Mouse (Mus musculus) heart, adult 2 months (tissue): ENCODE results near the gene Slc11a1. TPM values are rescaled to one million over a fixed set of nuclear protein-coding genes. Genes with fewer than 3 reads are reported as not detected.
"Not testable (repeated sequence)": the region's sequence is repeated elsewhere in the genome, so short reads cannot be mapped to it uniquely, and the experiment has no call there.

ENCODE experiments used
- DNase-seq, 2 experiments: peaks; one replicate each; pipeline ENCODE4 v3.0.0; 2021
- H3K27ac ChIP-seq: fragments of 200-600 bp; 2 replicates; pipeline ENCODE4 v1.8.1; 2022
- H3K27me3 ChIP-seq: fragments of 200-500 bp; 2 replicates; pipeline ENCODE4 v1.6.1; 2012; ENCODE audit warnings: mild to moderate bottlenecking, low read length, inconsistent platforms, mixed read lengths; ENCODE audit not compliant: control insufficient read depth, insufficient read depth
- H3K36me3 ChIP-seq: fragments of 200-500 bp; 2 replicates; pipeline ENCODE4 v1.6.1; 2012; ENCODE audit warnings: low read length, inconsistent platforms; ENCODE audit not compliant: control insufficient read depth, insufficient read depth
- H3K4me1 ChIP-seq: fragments of 200-500 bp; 2 replicates; pipeline ENCODE4 v1.6.1; 2011; ENCODE audit warnings: low read length; ENCODE audit not compliant: control insufficient read depth, insufficient read depth
- H3K4me3 ChIP-seq: fragments of 200-600 bp; 2 replicates; pipeline ENCODE4 v1.8.1; 2022
- H3K79me2 ChIP-seq: fragments of 200-500 bp; replicated peaks from 2 replicates; pipeline ENCODE4 v1.6.1; 2012; ENCODE audit warnings: mild to moderate bottlenecking, inconsistent platforms, low read length, moderate library complexity, mixed read lengths; ENCODE audit not compliant: control insufficient read depth, insufficient read depth
- H3K9ac ChIP-seq: fragments of 200-500 bp; 2 replicates; pipeline ENCODE4 v1.6.1; 2012; ENCODE audit warnings: low read depth, mild to moderate bottlenecking, control low read depth, inconsistent platforms, low read length, mixed read lengths
- CTCF ChIP-seq: fragments of 200-600 bp; IDR thresholded peaks from 2 replicates; pipeline ENCODE4 v1.8.1; 2022; ENCODE audit warnings: antibody characterized with exemption, mild to moderate bottlenecking, moderate library complexity
- EP300 ChIP-seq: fragments of 200-500 bp; IDR thresholded peaks from 2 replicates; pipeline ENCODE4 v1.6.1; 2011; ENCODE audit warnings: low read depth, low read length, control low read depth; ENCODE audit not compliant: insufficient read depth
- POLR2A ChIP-seq: fragments of 200-500 bp; IDR thresholded peaks from 2 replicates; pipeline ENCODE4 v1.6.1; 2011; ENCODE audit warnings: mild to moderate bottlenecking, low read depth, low read length, control low read depth; ENCODE audit not compliant: insufficient read depth
- WGBS: fragments of 180-500 bp; shearing (Covaris S2); methylation state at CpG from one replicate; pipeline ENCODE4 v1.1.7; 2018; 5-methylcytosine and 5-hydroxymethylcytosine counted together
- intact Hi-C: fragments of 180-260 bp; cut with DNase I; formaldehyde crosslinking; loops from one replicate; pipeline ENCODE4 v1.15.1; 2025
- polyA plus RNA-seq: library from polyadenylated mRNA; depleted of rRNA; stranded (reverse); fragments of >200 nt; gene quantifications from 2 replicates; pipeline ENCODE4 v1.2.3, GENCODE M21; 2012
- total RNA-seq, 2 experiments: library from RNA; stranded (reverse); gene quantifications; 2 replicates each; pipeline ENCODE4 v1.2.3; 2021

Slc11a1 gene
- total and polyA plus RNA-seq, 3 experiments = 5.2 to 13.0 (median 5.8) TPM

DNA sequence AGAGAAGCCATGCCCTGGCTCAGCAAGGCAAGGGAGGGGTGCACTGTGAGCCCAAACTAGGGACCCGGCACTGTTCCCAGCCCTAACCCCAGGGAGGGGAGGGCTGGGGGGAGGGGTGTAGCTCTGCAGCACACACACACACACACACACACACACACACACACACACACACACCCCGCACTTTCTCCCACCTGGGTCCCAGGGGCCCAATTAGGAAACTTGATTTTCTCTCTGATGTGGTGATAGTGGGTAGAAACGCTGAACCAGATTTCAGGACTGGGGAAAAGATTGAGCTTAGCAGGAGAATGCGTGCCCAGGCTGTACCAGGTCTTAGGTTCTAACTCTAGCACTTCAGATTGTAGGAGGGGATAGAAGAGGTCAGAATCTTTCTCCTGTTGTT, 36.4 kb upstream of the Slc11a1 start:
- WGBS = 57% methylated on average over 4 of the region's 4 CpGs
- DNase-seq = no peak
- Histone ChIP-seq H3K4me1 (peaks cover 41% of the 10 kb centered on the region), H3K79me2 (0 out of 2 replicates have a peak, but pooled peaks cover 1% of the 10 kb centered on the region), H3K9ac (no peak overlapping the region), H3K27ac (no peak overlapping the region), H3K4me3 (no peak overlapping the region), H3K36me3 (peaks cover 12% of the 10 kb centered on the region), H3K27me3 (no peaks in the 10 kb centered on the region)
- no peak for TF ChIP-seq EP300
- TF ChIP-seq POLR2A = no peak
- no peak for TF ChIP-seq CTCF
- intact Hi-C loops = no loop called here

DNA sequence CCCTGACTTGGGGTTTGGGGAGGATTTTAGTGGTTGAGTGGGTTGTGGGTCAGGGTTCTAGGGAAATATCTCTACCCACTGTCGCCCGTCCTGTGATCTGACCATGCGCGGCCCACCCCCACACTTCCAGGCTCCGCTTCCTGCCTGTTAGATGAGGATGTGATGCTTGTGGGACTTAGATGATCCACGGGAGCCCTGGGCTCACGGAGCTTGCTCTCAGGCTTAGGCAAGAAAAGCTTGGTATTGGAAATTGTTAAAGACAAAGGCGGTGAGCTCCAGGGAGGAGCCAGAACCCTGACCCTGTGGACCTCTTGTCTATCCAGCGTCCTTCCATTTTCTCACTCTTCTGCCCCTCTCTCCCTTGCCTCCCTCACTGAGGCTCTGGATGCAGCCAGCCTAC, 35.1 kb upstream of the Slc11a1 start:
- H3K79me2 ChIP-seq = no peaks in the 10 kb centered on the region
- H3K9ac ChIP-seq = no peak overlapping the region
- H3K27me3 ChIP-seq = no peaks in the 10 kb centered on the region
- intact Hi-C loops = no loop called here
- H3K4me3 ChIP-seq = no peak overlapping the region
- DNase-seq = no peak
- peak overlapping the region; percentile 61 for H3K27ac ChIP-seq
- peaks cover 12% of the 10 kb centered on the region for H3K36me3 ChIP-seq
- peaks cover 48% of the 10 kb centered on the region for H3K4me1 ChIP-seq
- TF ChIP-seq CTCF (no peak), POLR2A (no peak), EP300 (no peak)
- 51% methylated on average over 9 of the region's 9 CpGs for WGBS

DNA sequence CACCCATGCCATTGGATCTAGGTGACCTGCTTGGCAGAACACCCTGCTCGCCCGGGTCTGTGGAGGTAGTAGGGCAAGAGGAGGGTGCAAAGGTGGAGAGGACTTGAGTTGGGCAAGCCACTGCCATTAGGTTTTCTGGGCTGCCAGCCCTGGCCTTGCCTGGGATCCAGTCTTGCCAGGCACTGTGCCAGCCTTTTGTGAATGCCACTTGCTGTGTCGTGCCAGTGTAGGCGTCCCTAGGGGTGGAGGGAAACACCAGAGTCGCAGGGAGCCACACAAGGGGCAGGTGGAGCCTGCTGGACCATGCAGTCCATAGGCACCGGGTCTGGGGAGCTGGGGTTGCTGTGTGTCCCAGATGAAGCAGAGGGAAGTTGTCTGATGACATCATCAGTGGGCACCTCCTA, 34.6 kb upstream of the Slc11a1 start:
- DNase-seq = peak; percentile 71 to 82
- Histone ChIP-seq H3K79me2 (no peaks in the 10 kb centered on the region), H3K9ac (no peak overlapping the region), H3K4me3 (no peak overlapping the region), H3K36me3 (peaks cover 12% of the 10 kb centered on the region), H3K4me1 (peaks cover 44% of the 10 kb centered on the region), H3K27ac (peak overlapping the region; percentile 61; the same call in 1 of the 2 replicates), H3K27me3 (no peaks in the 10 kb centered on the region)
- 63% methylated on average over 6 of the region's 6 CpGs for WGBS
- intact Hi-C loops = no loop called here
- 0 out of 2 replicates have a peak, but pooled peaks have one; percentile 10 for TF ChIP-seq EP300
- no peak for TF ChIP-seq POLR2A

DNA sequence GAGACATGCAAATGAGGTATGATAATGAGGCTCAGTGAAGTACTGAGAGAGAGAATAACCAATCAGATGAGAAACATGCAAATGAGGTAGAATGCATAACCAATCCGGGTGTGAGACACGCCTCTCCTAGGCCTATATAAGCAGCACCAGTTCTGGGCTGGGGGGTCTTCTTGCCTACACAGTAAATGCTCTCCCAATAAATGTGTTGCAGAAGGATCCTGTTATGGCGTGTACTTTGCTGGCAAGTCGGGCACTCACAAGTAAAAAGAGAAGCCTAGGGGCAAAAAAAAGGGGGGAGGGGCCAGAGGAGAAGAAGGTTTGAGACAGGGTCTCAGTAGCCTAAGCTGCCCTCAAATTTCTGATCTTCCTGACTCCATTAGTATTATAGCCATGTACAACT, 34.0 kb upstream of the Slc11a1 start:
- WGBS = 94% methylated on average over 4 of the region's 4 CpGs
- H3K36me3 ChIP-seq, H3K4me3 ChIP-seq, H3K79me2 ChIP-seq, H3K27me3 ChIP-seq, DNase-seq, H3K9ac ChIP-seq, intact Hi-C loops, H3K27ac ChIP-seq: not testable (repeated sequence)
- H3K4me1 ChIP-seq = peaks cover 39% of the 10 kb centered on the region

DNA sequence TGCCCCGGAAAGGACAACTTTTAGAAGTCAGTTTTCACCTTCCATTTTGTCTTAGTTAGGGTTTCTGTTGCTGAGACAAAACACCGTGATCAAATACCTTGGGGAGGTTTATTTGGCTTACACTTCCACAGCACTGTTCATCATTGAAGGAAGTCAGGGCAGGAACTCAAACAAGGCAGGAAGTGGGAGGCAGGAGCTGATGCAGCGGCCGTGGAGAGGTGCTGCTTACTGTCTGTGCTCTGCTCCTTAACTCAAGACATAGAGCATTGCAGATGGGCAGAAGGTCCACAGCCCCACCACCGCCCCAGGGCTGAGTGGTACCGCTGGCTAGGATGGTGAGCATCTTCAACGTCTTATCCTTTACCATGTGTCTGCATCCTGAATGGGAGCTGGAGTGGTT, 33.1 kb upstream of the Slc11a1 start:
- intact Hi-C loops = no loop called here
- H3K27ac ChIP-seq = no peak overlapping the region; the same call in 1 of the 2 replicates
- H3K4me3 ChIP-seq = no peak overlapping the region
- H3K27me3 ChIP-seq = no peaks in the 10 kb centered on the region
- H3K9ac ChIP-seq = no peak overlapping the region
- no peak for DNase-seq
- peaks cover 4% of the 10 kb centered on the region; the same call in 1 of the 2 replicates for H3K36me3 ChIP-seq
- TF ChIP-seq EP300 = no peak
- no peak for TF ChIP-seq CTCF
- no peak for TF ChIP-seq POLR2A
- H3K79me2 ChIP-seq = no peaks in the 10 kb centered on the region
- 60% methylated on average over 7 of the region's 7 CpGs for WGBS
- peaks cover 37% of the 10 kb centered on the region for H3K4me1 ChIP-seq

DNA sequence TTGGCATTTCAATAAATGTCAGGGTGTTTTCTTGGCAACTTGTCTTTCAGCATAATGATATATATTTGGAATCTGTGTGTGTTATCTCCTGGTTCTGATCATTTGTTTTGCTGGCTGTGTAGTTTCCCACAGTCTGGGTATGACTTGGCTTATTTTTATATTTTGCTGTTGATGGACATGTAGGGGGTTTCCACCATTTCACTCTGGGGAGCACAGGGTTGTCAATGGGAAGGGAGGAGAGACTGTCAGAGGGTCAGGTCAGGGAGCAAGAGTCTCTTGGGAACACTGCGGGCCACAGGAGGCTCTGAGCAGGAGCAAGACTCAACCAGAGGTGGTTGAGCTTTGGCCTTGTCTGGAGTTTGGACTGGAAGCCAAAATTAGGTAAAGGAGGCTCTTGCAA, 32.7 kb upstream of the Slc11a1 start:
- no peak overlapping the region for H3K4me3 ChIP-seq
- intact Hi-C loops = no loop called here
- no peaks in the 10 kb centered on the region for H3K79me2 ChIP-seq
- peaks cover 33% of the 10 kb centered on the region for H3K4me1 ChIP-seq
- no peak overlapping the region for H3K9ac ChIP-seq
- H3K27ac ChIP-seq = no peak overlapping the region
- no peak for DNase-seq
- no peak for TF ChIP-seq POLR2A
- no peak for TF ChIP-seq CTCF
- no peak for TF ChIP-seq EP300
- peaks cover 4% of the 10 kb centered on the region; the same call in 1 of the 2 replicates for H3K36me3 ChIP-seq
- no peaks in the 10 kb centered on the region for H3K27me3 ChIP-seq
- 47% methylated on average over 1 of the region's 1 CpGs for WGBS

DNA sequence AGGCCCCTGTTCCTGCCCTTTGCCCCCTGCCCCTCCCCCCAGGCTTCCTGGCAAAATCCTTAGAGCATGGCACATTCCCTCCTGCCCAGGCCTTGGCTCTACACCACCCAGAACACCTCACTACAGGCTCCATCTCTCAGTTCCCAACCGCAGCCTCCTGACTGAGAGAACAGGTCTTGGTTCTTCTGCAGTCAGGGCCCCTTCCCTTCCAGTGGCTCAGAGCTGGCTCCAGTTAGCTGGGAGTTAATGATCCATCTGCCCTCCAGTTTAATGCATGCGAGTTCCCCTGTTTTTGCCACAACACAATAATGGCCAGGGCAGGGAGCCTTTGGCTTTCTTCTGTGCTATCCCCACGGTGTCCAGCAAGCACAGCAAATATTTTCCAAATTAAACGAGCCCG, 31.8 kb upstream of the Slc11a1 start:
- no peaks in the 10 kb centered on the region for H3K27me3 ChIP-seq
- H3K79me2 ChIP-seq = no peaks in the 10 kb centered on the region
- peaks cover 28% of the 10 kb centered on the region for H3K4me1 ChIP-seq
- H3K9ac ChIP-seq = no peak overlapping the region
- WGBS = 59% methylated on average over 5 of the region's 5 CpGs
- peaks cover 4% of the 10 kb centered on the region; the same call in 1 of the 2 replicates for H3K36me3 ChIP-seq
- intact Hi-C loops = no loop called here
- H3K4me3 ChIP-seq = no peak overlapping the region
- TF ChIP-seq POLR2A (no peak), CTCF (no peak), EP300 (no peak)
- no peak for DNase-seq
- peak overlapping the region; percentile 24; the same call in 1 of the 2 replicates for H3K27ac ChIP-seq
